Mouse (Mus musculus) embryonic facial prominence, embryonic 11.5 days (tissue): Measurements from ENCODE around the gene Smtn. TPM values are rescaled to one million over a fixed set of nuclear protein-coding genes. Genes with fewer than 3 reads are reported as not detected.

Source experiments
- ATAC-seq: fragments of 200-750 bp; cut with Nextera tagmentation; replicated peaks from 2 replicates; pipeline ENCODE4 v1.8.0; 2017; ENCODE audit warnings: low read depth; ENCODE audit not compliant: insufficient number of reproducible peaks, low FRiP score, low TSS enrichment
- DNase-seq: peaks from one replicate; pipeline ENCODE4 v3.0.0-alpha.2; 2015; ENCODE audit warnings: low spot score
- H3K27ac ChIP-seq: fragments of 300-500 bp; sonication (generic); replicated peaks from 2 replicates; pipeline ENCODE4 v1.5.1; 2014; ENCODE audit warnings: mild to moderate bottlenecking, low read depth, low read length, control low read depth
- H3K27me3 ChIP-seq: fragments of 300-500 bp; sonication (generic); 2 replicates; pipeline ENCODE4 v1.6.1; 2014; ENCODE audit warnings: mild to moderate bottlenecking, low read length, moderate library complexity, mixed read lengths; ENCODE audit not compliant: control insufficient read depth, insufficient read depth
- H3K36me3 ChIP-seq: fragments of 300-500 bp; sonication (generic); replicated peaks from 2 replicates; pipeline ENCODE4 v1.6.1; 2014; ENCODE audit warnings: low read depth, mild to moderate bottlenecking, low read length, moderate library complexity, mixed read lengths; ENCODE audit not compliant: control insufficient read depth, insufficient read depth
- H3K4me1 ChIP-seq: fragments of 300-500 bp; sonication (generic); 2 replicates; pipeline ENCODE4 v1.6.1; 2014; ENCODE audit warnings: low read length, mixed read lengths; ENCODE audit not compliant: control insufficient read depth, insufficient read depth
- H3K4me2 ChIP-seq: fragments of 300-500 bp; sonication (generic); 2 replicates; pipeline ENCODE4 v1.6.1; 2014; ENCODE audit warnings: low read depth, mild to moderate bottlenecking, control low read depth, low read length, moderate library complexity
- H3K4me3 ChIP-seq: fragments of 300-500 bp; sonication (generic); 2 replicates; pipeline ENCODE4 v1.5.1; 2014; ENCODE audit warnings: low read depth, low read length, control low read depth
- H3K9ac ChIP-seq: fragments of 300-500 bp; sonication (generic); replicated peaks from 2 replicates; pipeline ENCODE4 v1.6.1; 2014; ENCODE audit warnings: mild to moderate bottlenecking, control low read depth, low read length
- H3K9me3 ChIP-seq: fragments of 300-500 bp; sonication (generic); replicated peaks from 2 replicates; pipeline ENCODE4 v1.6.1; 2016; ENCODE audit warnings: mild to moderate bottlenecking, low read length, inconsistent platforms, mixed read lengths; ENCODE audit not compliant: control insufficient read depth
- WGBS: fragments of 180-500 bp; shearing (Covaris S2); extraction: QIAGEN DNeasy Blood & Tissue Kit; methylation state at CpG from one replicate; pipeline ENCODE4 v1.1.7; 2014; 5-methylcytosine and 5-hydroxymethylcytosine counted together
- polyA plus RNA-seq: library from polyadenylated mRNA; unstranded; fragments of >200 nt; fragmentation: Nextera tagmentation; extraction: Ambion mirVana; gene quantifications from 2 replicates; pipeline ENCODE4 v1.2.1, GENCODE M21; 2014

Smtn gene
- polyA plus RNA-seq, 1 experiment from 2014 or later = 30.7 TPM

- Histone ChIP-seq H3K27me3 (no peaks in the 10 kb centered on the region), H3K27ac (no peak overlapping the region), H3K4me3 (no peak overlapping the region), H3K4me2 (no peak overlapping the region), H3K36me3 (no peaks in the 10 kb centered on the region), H3K9ac (no peak overlapping the region), H3K4me1 (no peaks in the 10 kb centered on the region), H3K9me3 (no peaks in the 10 kb centered on the region)
- DNase-seq (no peak), ATAC-seq (no peak)
- WGBS = 69% methylated on average over 2 of the region's 2 CpGs
Observed at GRCm38 (mm10) chr11:3510321-3510720, 30.1 kb downstream of the Smtn start.

- Histone ChIP-seq H3K9me3 (no peaks in the 10 kb centered on the region), H3K36me3 (no peaks in the 10 kb centered on the region), H3K27me3 (no peaks in the 10 kb centered on the region), H3K4me2 (no peak overlapping the region), H3K27ac (no peak overlapping the region), H3K9ac (no peak overlapping the region), H3K4me1 (no peaks in the 10 kb centered on the region), H3K4me3 (no peak overlapping the region)
- 71% methylated on average over 8 of the region's 8 CpGs for WGBS
- DNase-seq (no peak), ATAC-seq (no peak)
Observed at GRCm38 (mm10) chr11:3509181-3510085, 31.0 kb downstream of the Smtn start.

- no peak overlapping the region for H3K9ac ChIP-seq
- no peak overlapping the region; the same call in 1 of the 2 replicates for H3K4me2 ChIP-seq
- H3K27ac ChIP-seq = no peak overlapping the region
- no peaks in the 10 kb centered on the region for H3K36me3 ChIP-seq
- no peak for DNase-seq
- H3K4me1 ChIP-seq = no peaks in the 10 kb centered on the region
- 64% methylated on average over 7 of the region's 7 CpGs for WGBS
- H3K9me3 ChIP-seq = no peaks in the 10 kb centered on the region
- ATAC-seq = no peak
- no peak overlapping the region for H3K4me3 ChIP-seq
- no peaks in the 10 kb centered on the region for H3K27me3 ChIP-seq
Observed at GRCm38 (mm10) chr11:3508226-3508625, 32.2 kb downstream of the Smtn start.

GRCm38 (mm10) chr11:3503755-3504693 lies 36.4 kb downstream of the Smtn start:
- WGBS = 58% methylated on average over 11 of the region's 11 CpGs
- Histone ChIP-seq H3K4me1 (no peaks in the 10 kb centered on the region), H3K9me3 (no peaks in the 10 kb centered on the region), H3K4me2 (no peak overlapping the region), H3K4me3 (no peak overlapping the region), H3K36me3 (no peaks in the 10 kb centered on the region), H3K27ac (no peak overlapping the region), H3K27me3 (no peaks in the 10 kb centered on the region), H3K9ac (no peak overlapping the region)
- ATAC-seq (no peak), DNase-seq (no peak)

GRCm38 (mm10) chr11:3502459-3503072 lies 37.8 kb downstream of the Smtn start:
- Histone ChIP-seq H3K4me3 (no peak overlapping the region), H3K4me2 (no peak overlapping the region), H3K36me3 (no peaks in the 10 kb centered on the region), H3K9ac (no peak overlapping the region), H3K27ac (no peak overlapping the region), H3K9me3 (no peaks in the 10 kb centered on the region), H3K27me3 (no peaks in the 10 kb centered on the region), H3K4me1 (no peaks in the 10 kb centered on the region)
- 78% methylated on average over 18 of the region's 18 CpGs for WGBS
- DNase-seq (no peak), ATAC-seq (no peak)

GRCm38 (mm10) chr11:3502057-3502456 lies 38.4 kb downstream of the Smtn start:
- no peak overlapping the region for H3K4me3 ChIP-seq
- no peak overlapping the region for H3K4me2 ChIP-seq
- no peaks in the 10 kb centered on the region for H3K4me1 ChIP-seq
- no peak overlapping the region for H3K9ac ChIP-seq
- no peaks in the 10 kb centered on the region for H3K36me3 ChIP-seq
- H3K27ac ChIP-seq = no peak overlapping the region
- H3K27me3 ChIP-seq = no peaks in the 10 kb centered on the region
- no peaks in the 10 kb centered on the region for H3K9me3 ChIP-seq
- ATAC-seq (no peak), DNase-seq (no peak)
- WGBS = 80% methylated on average over 17 of the region's 17 CpGs

- Histone ChIP-seq H3K27ac (no peak overlapping the region), H3K4me2 (no peak overlapping the region), H3K27me3 (no peaks in the 10 kb centered on the region), H3K36me3 (no peaks in the 10 kb centered on the region), H3K4me1 (no peaks in the 10 kb centered on the region), H3K9ac (no peak overlapping the region), H3K9me3 (no peaks in the 10 kb centered on the region), H3K4me3 (no peak overlapping the region)
- WGBS = 94% methylated on average over 1 of the region's 1 CpGs
- no peak for ATAC-seq
- no peak for DNase-seq
Observed at GRCm38 (mm10) chr11:3497296-3497695, 43.1 kb downstream of the Smtn start.
